Mouse (Mus musculus) spleen, adult 18-20 months (tissue): Measurements from ENCODE around the gene Pax8.

Source experiments
- DNase-seq, 2 experiments: peaks; one replicate each; pipeline ENCODE4 v3.0.0; 2022; ENCODE audit warnings: mixed read lengths in 2 of 2

Pax8 gene

DNA sequence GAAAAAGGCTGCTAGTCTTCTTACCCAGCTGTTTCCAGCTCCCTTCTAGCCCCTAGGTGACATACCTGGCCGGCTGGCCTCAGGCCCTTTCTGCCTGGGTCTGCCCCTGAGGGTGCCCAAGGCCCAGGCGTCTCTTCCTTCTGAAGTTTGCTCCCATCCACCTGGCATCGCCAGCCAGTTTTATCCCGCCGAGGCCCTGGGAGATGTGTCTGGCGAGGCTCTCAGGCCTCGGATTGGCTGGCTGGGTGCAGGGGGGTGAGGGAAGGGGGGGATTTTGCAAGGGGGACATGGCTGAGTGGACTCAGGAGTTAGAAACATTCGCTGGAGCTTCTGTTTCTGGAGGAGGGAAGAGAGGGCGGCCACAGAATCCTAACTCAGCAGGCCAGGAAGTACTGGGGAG lies at the start of gene Pax8:
Gene Pax8, minus strand, starts transcription at position 180 of the 400 bp plus-strand sequence.
- no peak for DNase-seq

DNA sequence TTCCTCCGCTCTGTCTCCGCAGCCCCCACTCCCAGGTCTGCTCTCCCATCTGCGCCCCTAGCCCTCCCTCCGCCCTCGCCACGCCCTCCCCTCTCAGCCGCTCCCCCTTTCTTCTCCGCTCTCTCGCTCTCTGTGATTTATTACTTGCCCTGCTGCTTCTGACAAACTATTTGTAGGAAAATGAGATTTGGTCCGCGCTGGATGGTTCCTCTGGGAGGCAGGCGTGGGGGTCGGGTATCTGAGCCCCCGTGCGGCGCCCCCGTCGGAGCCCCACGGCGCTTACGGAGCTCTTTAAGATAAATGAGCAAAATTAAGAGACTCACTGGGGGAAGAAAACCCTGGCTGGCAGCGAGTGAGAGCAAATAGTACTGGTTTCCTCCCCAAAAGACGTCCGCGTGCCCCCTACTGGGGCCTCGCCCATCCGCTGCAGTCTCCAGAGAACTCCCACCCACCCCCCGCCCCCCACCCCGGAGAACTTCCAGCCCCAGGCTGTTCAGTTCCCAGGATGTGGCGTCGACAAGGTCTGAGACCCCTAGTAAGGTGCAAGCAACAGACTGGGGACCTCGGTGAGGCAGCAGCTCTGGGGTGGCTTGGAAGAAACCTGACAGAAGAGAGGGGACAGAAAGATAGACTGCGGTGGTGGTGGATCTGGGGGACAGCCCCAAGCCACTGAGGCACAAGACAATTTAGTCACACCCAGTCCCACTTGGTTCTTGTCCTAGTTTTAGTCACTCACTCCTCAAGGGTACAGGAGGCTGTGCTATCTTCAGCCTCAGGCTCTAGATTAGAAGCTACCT lies 46.2 kb upstream of the Pax8 start:
- no peak for DNase-seq

DNA sequence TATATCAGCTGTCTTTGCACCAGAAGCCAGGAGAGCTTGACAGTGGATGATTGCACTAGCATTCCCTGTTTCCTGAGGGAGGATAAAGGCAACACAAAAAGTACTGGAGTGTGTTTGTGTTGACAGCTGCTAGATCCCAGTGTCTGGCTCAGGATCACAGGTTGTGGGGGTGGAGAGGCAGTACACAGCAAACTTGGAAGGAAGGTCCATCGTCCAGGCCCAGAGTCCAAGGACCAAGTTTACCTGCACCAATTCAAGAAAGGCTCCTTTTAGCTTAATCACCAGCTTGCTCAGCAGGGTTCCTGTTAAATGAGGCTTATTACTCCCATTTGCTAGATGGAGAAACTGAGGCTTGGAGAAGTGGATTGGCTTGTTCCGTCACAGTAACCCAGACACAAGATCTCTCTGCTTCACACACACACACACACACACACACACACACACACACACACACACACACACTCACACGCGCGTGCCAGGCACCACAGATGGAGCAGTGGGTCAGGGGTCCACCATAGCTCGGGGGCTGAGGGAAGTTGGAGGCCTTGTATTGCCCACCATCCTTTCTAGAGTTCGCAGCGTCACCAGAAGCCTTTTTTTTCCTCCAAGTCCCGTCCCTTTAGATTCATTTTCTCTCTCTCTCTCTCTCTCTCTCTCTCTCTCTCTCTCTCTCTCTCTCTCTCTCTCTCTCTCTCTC lies 45.3 kb upstream of the Pax8 start:
- no peak for DNase-seq

DNA sequence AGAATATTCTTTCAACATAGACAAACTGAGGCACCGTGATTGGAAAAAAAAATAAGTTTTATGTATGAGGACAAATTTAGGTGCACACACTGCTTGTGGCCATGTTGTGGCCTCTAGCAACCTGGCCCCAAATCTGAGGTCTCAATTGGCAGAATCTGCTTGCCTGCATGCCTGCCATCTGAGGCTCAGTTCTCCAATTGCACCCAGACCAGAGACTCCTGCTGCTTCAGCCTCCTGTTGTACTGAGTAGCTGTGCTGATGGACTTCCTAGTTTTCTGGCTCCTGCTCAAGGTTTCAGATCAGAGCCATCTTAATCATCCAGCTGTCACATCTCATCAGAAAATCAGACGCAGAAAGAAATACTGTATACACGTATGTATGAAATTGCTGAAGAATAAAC lies 41.5 kb upstream of the Pax8 start:
- DNase-seq = no peak

DNA sequence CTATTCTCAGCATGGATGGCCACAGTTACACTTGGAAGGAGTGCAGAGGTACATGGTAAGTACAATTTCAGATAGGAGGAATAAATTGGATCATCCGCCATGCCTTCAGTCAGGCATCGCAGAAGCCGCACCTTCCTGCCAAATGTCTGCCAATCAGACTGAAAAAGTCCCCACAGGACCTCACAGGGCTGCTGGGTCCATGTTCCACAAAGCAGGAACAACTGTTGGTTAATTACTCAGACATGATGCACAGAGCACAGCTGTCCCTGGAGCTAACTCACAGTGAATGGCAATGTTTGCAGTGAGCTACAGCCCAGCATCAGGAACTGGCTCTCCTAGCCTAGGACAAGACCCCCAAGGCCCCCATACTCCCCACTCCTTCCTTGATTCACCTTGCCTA lies 32.0 kb upstream of the Pax8 start:
- DNase-seq = no peak

DNA sequence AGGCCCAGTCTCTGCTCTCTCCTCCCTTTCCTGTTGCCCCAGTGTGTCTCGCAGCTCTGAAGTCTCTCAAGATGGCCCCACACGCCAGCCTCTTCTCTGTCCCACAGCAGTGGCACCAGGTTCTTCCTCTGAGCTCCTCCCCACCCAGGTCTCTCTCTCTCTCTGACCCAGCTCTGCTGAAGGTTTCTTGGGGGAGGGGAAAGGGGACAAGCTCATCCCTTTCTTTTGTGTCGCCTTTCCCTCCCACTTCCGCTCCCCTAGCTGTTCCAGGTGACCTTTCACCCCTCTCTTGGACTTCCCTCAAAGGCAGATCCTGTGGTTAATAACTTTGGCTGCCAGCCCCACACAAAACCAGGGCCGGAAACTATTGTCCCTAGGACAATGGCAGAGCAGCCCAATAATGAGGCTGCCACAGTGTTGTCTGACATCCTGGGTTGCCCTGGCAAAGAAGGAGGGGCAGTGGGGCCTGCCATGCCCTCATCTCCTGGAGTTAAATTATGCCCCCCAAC lies 27.6 kb upstream of the Pax8 start:
- no peak for DNase-seq

DNA sequence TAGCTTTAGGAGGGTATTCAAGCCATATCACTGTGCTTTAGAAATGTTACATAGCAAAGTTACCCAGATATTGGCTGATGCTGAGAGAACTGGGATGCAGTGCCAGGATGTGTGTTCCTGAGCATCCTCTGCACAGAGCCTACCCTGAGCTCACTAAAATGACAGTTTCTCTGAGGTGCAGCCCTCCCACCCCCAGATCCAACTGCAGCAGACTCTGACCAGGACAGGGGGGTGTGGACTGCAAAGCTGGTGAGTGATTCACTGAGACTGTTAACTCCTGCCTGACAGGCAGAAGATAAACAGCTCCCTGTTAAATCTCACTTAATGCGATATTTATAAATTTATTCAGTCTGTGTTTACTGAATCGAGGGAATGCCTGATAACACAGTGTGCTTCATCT lies 25.5 kb upstream of the Pax8 start:
- no peak for DNase-seq

DNA sequence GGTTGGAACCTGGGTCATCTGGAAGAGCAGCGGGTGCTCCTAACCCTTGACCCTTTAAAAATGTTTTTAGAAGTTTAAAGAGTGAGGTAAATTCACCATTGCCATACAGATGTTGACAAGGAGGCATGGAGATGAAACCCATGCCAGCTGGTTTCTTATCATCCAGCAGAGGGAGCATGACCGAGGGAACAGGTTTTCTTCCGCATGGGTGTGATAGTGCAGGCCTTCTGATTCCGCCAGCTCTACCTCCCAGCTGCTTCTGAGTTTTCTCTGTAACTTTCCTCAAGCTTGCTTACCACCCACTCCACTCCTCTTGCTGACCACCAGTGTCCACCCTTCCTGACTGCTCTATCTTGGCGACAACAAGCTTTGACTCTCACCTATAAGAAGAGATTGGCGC lies 15.2 kb upstream of the Pax8 start:
- DNase-seq = no peak

DNA sequence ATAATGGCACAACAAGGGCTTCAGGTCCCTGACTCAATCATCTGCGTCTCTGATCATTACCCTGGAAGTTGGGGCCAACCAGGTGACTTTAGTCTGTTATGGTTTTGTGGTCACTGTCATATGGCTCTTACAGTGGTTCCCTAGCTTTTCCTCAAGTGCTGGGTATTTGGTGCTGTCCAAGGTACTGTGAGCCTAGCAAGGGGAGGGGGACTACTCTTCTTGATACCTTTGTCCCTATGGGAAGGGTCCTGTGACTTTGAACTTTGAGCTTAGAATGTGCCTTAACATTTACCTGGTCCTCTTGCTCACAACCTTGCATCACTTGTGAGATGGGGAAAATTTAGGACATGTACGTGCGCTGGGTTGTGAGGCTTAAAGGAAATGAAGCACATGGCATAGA lies 13.3 kb upstream of the Pax8 start:
- DNase-seq = no peak

DNA sequence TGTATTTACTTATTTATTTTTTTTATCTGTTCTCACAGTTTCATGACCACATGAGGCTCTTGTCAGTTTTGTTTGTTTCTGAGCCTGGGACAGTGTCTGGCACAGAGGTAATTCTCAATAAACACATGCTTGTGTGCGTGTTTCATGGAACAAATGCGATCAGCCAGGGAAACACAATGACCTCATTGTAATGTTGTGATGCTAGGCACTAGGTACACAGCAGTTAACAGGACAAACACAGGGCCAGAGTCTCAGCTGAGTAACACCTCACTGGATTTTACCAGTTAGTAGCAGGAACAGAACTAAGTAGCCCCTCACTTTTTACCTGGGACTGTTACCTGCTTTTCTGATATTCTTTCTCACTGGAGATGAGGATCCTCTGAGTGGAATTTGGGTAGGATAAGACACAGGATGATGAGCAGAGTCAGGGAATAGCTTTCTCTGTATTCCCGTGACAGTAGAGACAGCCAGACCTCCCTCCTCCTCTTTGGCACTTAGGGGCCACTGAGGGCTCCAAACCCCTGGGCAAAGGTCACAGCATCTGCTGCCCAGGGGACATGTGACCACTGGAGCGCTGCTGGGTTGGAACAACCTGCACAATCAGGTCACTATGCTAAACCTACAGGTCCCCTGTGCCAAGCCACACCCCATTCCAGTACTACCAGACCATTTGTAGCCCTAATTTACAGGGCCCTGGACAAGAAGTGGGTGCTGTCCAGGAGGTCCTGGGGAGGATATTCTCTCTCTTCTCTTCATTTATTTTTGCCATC lies 11.8 kb upstream of the Pax8 start:
- no peak for DNase-seq

DNA sequence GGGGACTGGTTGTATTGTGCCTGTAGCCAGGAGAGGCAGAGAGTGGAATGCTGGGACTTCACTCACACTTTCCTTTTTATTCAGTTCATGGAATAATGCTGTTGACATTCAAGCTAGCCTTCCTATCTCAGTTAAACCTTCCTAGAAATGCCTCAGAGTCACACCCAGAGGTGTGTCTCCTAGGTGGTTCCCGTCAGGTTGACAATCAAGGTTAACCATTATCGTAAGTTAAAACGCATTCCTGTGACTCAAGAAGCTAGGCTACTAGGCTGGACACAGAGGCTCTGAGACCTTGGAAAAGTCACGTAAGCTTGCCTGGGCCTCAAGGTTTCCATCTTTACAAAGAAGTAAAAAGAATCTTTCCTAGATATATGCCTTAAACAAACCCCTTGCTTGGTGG lies 10.0 kb upstream of the Pax8 start:
- DNase-seq = no peak

DNA sequence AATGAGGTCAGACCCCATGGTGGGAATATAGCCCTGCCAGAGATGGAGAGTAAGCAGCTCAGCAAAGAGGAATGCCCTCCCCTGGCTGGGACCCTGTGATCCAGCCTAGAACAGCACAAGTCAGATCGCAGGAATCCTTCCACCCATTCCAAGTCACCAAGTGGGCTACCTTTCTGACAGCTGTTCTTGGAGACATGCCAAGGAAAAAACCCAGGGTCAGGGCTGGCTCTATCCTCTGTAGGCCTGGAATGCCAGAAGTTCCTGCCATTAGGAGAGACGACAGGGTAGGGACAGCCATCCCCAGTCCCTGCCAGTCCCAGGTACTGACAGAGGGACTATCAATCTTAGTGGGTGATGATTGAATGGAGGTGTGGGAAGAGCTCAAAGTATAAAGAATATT lies 4.5 kb upstream of the Pax8 start:
- DNase-seq = no peak

DNA sequence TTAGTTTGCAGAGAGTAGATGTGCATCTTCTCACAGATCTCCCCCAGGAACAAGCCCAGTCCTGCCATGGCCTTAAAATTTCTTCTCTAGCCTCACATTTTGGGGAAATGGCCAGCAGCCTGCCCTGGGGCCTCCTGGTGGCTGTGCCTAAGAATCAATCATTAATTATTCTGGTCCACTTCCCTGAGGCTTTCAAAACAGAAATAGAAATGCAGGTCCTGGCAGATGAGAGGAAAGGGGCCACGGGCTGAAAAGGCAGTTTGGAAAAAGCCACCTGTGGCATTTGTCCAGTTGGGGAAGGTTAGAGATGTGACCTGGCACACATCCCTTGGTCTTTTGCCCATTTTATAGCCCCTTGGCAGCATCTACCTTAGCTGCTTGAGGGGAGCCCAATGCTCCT lies 3.8 kb upstream of the Pax8 start:
- no peak for DNase-seq

DNA sequence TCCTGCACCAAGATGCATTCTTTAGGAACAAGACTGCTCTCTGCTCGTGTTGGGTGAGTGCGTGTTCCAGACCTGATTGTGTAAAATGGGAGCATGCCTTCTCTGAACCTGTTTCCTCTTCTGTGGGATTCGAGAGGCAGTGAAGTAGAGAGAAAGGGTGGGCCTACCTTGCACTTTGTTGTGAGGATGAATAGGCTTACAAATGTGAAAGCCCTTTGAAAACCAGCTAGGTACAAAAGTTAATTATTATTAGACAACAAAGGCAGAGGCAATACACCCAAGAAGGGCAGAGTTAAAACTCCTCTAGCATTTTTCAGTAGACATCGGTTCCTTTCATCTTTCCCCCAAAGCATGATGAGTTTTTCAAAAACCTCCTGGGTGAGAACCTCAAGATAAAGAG lies 3.2 kb upstream of the Pax8 start:
- no peak for DNase-seq

DNA sequence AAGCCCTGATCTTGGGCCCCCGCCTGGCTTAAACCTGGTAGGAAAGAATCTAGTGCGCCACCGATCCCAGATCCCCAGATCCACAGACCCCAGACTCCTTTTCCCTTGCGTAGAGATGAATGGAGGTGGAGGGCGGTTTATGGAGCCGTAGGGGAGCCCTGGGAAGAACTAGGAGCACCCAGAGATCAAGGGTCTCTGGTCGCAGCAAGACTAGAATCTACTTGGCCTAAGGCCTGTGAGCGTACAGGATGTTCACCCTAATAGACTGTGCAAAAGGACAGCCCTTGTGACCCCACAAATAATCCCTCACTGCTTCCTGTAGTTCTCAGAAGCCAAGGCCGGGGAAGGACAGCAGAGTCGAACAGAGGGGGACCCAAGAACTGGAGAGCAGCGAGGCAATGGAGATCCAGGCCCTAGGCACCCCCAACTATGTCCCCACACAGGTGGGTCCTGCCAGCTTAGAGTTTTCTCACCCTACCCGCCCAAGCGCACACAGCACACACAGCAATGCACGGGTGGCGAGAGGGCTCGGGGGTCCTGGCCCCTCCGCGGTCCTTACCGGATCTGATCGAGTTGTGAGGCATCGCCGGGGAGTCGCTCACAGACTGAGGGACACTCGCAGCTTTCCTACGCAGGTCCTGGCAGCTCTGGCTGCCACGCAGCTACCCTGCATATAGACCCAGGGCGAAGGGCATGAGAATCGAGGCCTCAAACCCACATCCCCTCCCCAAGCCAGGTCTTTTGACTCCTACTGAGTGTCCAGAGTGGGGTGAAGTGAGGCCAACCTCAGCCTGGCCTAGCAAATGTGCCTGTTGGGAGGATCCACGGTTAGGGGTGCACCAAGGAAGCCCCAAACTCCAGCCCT lies 653 bp downstream of the Pax8 start:
- DNase-seq = no peak

DNA sequence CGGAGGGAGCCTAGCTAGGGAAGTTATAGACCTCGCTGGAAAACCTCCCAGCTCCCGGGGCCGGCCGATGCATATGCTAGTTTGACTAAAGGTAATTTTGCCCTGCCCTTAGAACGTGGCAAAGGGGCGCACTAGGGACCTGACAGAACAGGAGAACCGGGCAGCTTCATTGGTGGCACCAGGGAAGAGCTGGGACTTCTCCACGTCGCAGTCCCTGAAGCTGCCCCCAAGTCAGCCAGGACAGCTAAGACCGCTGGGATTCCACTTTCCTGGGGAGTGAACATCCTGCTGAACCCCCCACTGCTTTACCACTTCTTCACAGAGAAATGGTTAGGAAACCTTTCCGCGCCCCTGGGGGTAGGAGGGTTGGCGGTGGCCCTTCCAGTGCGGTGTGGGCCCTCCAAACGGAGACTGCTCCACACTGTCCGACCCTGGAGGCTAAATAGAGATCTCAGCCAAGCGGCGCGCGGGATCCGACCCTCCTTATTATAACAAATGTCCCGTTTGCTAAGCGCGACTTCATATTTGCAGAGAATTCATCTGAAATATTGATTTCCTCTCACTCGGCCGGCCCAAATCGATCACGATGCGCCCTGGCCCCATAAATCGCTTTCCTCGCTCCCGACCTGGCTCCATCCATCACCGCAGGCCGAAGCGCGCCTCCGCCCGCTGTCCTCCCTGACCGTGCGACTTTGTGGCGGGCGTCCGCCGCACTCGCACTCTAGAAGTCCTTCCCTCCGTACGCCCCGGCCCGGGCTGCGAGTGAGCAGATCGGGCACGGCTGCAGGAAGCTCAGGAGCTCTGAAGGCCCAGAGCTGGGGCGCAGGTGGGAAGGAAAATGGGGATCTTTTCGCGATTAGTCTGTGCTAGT lies 1.5 kb downstream of the Pax8 start:
- no peak for DNase-seq

DNA sequence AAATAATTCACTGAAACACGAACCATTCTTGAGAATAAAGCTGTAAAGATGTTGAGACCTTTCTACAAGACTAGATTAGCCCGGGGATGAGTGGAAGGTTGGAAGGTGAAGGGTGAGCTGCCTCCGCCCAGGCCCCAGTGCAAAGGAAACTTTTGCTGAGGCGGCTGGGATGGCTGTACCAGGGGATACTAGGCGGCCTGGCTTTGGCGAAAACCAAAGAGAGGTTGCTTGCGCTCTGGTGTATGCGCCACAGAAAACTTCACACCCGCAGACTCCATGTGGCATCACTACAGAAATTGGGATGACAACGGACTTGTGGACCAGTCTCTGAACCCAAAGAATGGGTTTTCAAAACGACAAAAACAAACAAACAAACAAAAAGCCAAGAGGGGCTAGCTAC lies 2.7 kb downstream of the Pax8 start:
- no peak for DNase-seq

DNA sequence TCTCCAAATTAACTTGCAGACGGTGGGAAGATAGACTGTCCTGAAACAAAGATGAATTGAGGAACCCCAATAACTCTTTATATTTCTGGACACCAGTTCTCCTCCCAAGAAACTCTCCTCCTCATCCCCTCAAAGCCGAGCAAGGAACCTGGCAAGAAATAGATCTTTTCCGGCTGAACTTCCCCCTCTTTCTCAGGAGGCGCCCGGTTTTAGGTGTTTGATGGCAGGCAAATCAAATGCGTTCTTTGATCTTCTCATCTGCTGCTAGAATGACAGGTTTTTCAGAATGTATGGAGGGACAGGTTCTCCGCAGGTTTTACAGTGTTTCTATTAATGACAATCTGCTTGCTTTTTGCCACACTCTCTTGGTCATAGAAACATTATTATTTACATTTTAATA lies 3.3 kb downstream of the Pax8 start:
- DNase-seq = no peak

DNA sequence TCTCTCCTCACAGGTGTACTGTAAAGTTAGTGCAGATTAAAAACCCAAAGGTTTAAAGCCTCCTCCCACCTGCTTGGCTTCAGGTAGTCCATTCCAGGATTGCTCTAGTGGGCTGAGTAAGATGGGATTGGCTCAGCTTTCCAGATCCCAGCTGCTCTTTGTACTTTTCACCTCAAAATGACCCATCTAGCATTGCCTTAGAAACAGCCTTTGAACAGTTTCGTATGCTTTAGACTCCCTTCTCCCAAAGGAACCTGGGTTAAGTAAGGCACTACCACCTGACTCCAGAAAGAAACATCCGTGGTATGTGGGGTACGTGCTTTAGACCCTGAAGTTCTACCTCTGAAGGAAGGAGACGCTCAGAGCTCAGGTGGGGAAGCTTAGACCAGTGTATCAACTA lies 6.3 kb downstream of the Pax8 start:
- no peak for DNase-seq

DNA sequence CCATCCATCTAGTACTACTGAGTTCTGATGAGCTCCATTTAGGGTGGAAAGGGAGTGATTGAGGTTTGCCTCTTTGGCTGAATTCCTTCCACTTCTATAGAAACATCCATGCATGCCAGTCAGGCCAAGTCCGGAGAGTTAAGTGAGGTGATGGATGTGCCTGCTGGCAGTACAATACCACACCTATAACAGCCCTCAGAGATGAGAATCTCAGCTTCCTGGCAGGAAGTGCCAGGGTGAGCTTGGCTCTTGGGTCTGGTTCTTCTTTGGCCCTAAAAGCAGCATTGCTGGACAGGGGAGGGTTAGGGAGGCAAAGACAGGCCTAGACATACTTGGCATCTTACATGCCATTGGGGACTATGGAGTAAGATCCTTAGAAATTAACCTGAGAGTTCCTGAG lies 7.0 kb downstream of the Pax8 start:
- no peak for DNase-seq

DNA sequence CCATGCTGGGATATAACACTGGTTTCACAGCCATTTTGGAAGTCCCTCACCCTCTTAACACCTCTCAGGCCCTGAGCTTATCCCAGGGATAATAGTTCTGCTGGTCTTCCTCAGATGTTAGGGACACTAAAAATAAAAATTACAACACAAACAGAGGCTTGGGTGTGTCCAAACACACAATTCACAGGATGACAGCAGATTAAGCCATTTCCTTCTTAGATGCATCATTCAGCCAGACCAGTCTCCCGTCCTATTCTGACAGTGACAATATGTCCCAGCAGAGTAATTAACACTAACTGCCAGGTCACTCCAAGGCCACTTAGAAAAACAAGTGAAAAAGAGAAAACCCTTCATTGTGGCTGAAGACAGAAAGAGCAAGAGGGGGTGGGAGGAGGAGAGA lies 8.2 kb downstream of the Pax8 start:
- DNase-seq = no peak

DNA sequence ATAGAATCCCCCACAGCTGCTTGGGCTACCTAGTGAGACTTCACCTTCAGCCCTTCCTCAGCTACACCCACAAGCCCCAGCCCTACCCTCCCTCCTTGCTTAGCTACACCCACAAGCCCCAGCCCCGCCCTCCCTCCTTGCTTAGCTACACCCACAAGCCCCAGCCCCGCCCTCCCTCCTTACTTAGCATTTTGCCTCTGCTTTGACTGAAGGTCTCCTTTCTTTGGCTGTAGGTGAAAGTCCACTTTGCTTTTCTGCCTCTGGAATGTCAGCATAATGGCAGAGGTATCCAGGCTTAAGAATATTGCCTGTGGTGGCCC lies 14.6 kb downstream of the Pax8 start:
- no peak for DNase-seq
